Mouse (Mus musculus): ENCODE results near the gene 4933427I04Rik.

4933427I04Rik gene

DNA sequence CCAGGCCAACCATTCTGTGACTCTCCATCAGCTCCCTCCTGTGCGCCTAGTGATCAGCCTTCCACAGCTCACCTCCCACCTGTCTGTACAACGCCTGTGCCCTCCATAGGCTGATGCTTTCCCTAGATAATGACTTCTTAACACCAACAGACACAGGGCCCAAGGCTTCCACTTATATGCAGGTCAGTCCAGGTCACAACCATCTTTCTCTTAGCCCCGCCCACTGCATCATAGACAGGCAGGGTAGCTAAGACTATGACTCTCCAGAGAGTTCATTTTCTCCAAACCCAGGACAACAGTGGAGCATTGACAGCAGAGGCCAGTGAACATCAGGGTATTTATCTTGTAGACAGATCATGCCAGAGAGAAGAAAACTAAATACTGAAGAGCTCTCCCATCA lies at the start of gene 4933427I04Rik:
Gene 4933427I04Rik, plus strand, starts transcription at position 301 of the 400 bp plus-strand sequence.
- no peak for DNase-seq (ENCODE audit: low read depth, low spot score)

DNA sequence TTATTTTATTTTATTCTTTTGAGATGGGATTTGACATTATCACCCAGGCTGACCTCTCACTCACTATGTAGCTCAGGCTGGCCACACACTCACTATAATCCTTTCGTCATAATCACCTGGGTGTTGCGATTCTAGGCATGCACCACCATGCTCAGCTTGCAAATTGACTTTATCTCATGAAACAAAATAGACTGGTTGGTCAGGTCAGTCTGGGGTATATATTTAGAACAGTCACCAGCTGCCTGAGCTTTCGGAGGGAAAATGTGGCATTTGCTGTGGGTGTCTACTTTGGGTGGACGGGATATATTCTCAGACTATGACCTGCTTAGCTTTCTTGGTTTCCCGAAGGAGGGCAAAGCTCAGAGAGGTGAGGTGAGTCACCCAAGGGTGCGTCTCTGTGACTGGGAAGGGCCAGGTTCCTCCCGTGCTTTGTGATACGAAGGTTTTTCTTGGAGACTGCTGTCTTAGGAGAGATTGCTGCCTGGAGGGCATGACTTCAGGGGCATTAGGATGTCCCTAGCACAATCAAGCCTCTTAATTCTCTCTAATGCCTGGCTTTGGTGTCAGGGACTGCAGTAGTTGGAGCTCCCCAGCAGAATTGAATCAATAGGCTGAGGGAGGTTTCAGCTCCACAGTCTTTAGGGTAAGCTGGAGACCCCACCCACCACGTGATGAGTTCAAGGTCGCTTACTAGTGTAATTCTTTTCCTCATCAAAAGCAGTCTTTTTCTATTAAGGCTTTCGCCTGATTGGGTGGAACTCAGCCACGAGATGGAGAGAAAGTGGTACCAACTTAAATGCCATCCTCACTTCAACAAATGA lies 48.8 kb upstream of the 4933427I04Rik start:
- DNase-seq (ENCODE audit: low read depth, low spot score): no peak

DNA sequence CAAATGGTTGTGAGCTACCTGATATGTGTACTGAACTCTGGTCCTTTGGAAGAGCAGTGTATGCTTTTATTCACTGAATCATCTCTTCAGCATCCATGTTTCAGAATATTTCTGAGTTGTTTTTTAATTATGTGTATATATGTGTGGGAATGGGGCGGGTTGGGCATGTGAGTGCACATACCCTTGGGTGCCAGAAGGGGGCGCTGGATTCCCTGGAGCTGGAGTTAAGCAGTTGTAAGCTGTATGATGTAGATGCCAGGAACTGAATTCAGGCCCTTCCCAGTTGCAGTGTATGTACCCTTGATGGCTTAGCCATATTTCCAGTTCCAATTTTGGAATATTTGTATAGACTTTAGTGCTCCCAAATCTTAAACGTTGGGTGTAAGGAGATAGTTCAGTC lies 47.0 kb upstream of the 4933427I04Rik start:
- no peak for DNase-seq (ENCODE audit: low read depth, low spot score)

DNA sequence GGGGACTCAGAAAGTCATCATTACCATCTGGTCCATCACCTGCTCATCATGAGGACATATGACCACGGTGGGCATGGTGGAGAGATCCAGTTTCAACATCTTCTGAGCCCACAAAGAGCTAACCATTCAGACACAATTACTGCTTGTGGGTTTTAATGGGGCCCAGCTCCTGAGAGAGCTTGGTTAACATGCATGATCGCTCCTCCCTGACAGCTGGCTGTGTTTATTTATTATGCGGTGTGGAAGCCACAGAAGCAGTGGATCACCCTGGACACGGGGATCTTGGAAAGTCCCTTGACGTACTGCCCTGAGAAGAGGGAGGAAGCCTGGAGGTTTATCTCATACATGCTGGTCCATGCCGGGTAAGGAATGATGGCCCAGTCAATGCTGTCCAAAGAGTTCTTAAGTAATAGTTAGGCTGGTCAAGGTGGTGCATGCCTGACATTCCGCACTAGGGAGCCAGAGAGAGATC lies 45.4 kb upstream of the 4933427I04Rik start:
- no peak for DNase-seq (ENCODE audit: low read depth, low spot score)

DNA sequence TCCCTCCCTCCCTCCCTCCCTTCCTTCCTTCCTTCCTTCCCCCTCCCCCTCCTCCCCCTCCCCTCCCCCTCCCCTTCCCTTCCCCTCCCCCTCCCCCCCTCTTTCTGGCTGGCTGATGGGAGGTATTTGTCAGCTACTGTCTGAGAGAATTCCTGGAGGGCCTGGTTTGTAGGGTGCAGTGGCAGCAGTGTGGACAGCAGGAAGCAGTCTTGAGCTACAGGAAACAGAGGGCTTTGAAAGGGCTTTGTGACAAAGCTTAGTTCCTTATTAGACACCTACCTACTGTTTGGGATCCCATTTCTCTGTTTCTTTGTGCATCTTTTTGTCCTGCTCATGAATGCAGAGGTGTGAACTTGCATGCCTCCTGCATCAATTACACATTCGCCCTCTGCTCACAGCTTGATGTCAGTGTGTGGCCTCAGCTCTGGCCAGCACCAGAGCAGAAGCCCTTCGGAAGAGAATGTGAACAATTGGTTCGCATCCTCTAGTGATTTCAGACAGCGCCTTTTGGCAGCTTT lies 40.3 kb upstream of the 4933427I04Rik start:
- DNase-seq (ENCODE audit: low read depth, low spot score): peak; percentile 9

DNA sequence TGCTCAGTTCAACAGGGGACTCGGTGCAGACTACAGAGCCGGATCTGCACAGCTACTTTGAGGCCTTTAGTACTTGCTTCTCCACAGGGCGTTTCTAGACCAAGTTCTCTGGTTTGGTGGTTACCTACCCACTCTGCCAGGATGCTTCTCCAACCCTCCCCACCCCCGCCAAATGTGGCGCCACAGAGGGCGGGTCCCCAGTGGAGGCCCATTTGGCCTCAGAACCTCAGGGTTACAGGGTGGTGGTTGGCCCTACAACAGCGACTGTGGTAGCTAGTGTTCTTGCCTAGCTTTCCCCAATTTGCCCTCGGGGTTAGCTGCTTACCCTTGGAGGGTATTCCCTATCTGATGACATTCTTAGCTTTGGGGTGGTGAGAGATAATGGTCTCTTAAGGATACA lies 17.4 kb upstream of the 4933427I04Rik start:
- DNase-seq (ENCODE audit: low read depth, low spot score): no peak

DNA sequence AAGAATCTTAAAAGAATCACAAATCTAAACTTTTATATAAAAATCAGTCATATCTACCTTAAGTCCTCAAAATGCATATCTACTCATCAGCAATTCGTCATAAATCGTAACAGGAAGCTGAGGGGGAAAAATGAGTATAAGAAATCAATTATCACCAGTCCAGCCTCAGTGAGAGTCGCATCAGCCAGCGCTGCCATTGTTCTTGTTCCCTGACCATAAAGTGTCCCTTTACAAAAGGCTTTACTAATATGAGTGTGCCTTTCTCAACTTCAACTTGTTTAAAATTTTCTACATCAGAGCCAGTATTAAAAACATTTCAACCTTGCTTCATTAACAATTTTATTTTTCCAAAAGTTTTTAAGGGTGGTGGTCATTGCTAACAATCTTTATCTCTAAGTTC lies 2.6 kb upstream of the 4933427I04Rik start:
- DNase-seq (ENCODE audit: low read depth, low spot score): no peak

DNA sequence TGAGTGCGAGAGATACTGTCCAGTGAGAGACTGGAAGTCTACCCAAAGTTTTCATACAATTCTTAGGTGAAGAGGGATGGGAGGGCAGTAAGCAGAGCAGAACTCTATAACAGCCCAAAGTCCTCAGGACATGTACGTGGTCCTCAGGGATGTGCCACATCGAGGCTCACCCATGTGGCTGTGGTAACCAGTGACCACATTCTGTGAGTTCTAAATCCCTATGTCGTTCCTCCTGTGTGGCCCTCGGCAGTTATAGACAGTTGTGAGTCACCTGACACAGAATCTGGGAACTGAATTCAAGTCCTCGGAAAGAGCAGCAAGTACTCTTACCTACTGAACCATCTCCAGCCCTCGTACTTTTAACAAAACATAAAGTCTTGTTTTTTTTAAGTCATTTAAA lies 1.4 kb upstream of the 4933427I04Rik start:
- DNase-seq (ENCODE audit: low read depth, low spot score): no peak

DNA sequence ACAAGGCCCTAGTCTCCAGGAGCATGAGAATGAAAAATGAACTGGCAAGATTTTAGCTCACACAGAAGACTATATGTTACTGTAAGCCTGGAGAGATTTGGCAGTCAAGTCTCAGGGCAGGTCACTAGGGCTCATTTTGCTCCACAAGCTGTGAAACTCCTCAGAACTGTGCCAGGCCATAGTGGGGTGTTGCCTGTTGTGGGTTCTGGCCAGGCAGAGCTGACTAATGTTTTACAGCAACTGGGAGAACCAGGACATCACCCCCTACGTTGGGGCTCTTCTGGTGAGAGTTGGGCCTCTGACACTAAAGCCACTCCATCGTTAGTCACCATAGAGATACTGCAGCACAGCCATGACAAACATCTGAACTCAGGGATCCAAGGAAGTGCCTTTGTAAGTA lies 324 bp downstream of the 4933427I04Rik start:
- DNase-seq (ENCODE audit: low read depth, low spot score): no peak

DNA sequence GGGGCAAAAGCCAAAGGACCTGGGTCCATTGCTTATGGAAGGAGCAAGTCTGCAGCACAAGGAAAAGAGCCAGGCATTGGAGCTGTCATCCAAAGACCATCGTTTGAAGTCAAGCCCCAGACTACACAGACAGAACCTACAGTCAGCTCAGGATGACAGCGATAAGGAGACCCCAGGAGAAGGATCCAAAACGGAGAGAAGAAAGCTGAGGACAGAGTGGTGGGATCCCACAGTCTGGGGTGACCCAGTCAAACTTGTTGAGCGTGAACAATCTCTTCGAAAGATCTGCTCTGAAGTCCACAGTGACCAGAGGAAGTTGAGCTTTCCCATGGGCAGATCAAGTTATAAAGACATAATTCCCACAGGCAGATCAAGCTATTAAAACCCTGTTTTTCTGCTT lies 1.1 kb downstream of the 4933427I04Rik start:
- DNase-seq (ENCODE audit: low read depth, low spot score): no peak

DNA sequence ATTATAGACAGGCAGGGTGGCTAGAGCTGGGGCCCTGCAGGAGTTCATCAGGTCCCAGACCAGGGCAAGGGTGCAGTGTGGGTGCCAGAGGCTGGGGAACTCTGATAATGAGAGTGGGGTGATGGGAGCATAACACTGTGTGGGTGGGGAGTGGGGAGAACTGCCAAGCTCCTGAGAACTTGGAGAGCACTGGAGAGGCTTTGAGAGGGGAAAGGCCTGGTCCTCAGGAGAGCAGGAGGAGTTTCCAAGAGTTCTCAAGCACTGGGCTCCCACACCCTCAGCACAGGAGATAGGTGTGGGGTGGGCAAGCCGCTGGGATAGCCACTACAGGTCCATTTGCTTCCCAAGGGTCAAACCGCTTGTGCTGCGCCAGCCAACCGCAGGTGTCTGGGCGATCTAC lies 34.2 kb downstream of the 4933427I04Rik start:
- no peak for DNase-seq (ENCODE audit: low read depth, low spot score)

DNA sequence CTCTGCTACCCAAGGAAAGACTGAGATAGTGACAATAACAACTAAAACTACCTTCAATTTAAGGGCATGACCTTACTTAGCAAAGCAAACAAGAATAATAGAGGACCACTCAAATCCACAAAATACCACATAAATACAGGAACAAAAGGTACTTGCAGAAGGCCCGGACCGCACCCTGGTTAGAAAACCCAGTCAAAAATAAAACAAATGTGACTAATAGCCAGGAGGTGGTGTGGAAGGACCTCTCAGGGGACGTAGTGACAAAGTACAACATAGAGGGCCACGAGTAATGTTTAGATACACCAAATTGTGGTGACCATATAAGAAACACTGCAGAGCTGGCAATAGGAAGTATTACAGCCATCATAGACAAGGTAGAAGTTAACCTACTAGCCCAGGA lies 34.8 kb downstream of the 4933427I04Rik start:
- no peak for DNase-seq (ENCODE audit: low read depth, low spot score)

DNA sequence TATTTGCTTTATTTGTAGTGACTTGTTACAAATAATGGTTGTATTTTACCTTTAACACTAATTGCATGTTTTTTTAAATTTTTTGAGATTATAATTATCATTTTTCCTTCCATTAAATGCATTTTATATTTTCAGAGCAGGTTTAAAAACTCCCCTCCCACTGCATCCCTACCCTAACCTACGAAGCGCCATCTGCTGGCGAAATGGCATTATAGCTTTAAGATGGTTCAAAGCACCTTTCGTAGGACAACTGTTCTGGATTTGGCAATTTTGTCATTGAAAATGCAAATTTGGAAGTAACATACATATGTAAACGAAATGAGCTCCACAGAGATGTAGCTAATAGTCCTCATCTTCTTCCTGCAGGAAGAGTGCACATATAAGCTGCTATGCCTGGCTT lies 39.2 kb downstream of the 4933427I04Rik start:
- peak; percentile 29 for DNase-seq (ENCODE audit: low read depth, low spot score)

DNA sequence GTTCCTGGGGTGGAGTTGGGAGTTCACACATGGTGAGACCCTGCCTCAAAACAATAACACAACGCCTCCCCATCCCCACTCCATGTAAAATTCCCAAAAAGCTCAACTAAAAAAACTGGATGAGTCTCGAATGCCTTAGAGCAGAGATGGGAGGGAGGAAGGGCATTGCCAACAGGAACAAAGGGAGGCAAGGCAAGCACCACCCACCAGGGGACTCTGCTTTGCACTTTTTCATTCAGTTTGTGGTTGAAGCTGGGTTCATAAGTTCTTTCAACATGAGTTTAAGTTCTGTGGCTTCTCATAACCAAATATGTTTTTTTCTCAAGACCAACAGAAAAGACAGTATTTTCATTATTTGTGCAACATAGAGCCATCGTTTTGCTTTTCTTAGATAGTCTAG lies 44.0 kb downstream of the 4933427I04Rik start:
- no peak for DNase-seq (ENCODE audit: low read depth, low spot score)

DNA sequence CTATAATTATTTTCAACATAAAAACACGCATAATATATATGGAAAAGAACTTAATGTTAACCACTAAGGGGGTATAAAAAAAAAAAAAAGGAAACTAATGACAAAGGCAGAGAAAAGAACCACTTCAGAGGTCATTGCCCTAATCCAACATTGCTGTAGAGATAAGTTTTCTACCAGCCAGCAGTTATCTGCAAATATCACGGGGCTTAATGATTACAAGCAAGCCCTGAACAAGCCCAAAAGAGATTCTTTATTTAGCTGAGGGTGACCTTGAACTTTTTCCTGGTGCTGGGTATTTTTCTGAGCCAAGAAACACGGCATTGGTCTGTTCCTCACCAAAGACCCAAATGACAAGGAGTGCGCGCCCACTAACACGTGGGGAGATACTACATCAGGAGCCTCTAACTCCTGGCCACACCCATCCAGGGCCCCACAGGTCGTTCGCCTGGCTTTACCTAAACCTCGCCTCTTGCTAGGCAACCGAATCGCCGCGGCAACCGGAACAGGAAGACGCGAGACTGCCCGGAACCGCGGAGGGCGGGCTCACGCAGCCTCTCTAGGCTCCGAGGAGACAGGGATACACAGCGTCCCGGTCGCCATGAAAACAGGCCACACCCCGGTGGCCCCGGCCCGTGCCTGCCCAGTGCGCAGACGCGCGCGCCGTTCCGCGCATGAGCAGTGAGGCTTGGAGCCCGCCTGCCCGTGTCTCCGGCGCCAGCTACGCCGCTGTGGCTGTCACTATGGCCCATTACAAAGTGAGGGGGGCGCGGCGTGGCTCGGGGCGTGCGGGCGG lies 45.0 kb downstream of the 4933427I04Rik start, which contains the start of gene Mycbp:
Gene Mycbp, plus strand, starts transcription at position 500 of the 793 bp plus-strand sequence.
- peak; percentile 92 for DNase-seq (ENCODE audit: low read depth, low spot score)

DNA sequence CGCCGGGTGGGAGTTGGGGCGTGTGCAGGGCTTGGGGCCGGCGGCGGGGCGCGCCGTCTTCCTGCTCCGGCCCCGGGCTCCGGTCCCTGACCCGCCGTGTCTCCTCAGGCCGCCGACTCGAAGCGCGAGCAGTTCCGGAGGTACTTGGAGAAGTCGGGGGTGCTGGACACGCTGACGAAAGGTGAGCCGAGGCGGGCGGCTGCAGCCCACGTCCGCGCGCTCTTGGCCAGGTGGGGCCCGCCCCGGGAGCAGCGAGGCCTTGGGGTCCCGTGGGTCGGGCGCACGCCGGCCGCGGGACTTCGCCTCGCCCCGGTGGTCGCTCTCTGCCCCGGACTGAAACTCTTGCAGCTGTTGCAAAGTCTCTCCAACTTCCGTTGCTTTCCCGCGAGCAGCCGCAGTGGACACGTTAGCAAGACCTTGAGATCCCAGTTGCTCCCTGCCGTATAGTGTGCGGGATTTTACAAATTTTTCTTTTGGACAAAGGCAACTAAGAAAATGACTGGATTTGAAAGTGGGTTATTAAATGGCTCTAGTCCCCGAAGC lies 45.7 kb downstream of the 4933427I04Rik start:
- DNase-seq (ENCODE audit: low read depth, low spot score): no peak

DNA sequence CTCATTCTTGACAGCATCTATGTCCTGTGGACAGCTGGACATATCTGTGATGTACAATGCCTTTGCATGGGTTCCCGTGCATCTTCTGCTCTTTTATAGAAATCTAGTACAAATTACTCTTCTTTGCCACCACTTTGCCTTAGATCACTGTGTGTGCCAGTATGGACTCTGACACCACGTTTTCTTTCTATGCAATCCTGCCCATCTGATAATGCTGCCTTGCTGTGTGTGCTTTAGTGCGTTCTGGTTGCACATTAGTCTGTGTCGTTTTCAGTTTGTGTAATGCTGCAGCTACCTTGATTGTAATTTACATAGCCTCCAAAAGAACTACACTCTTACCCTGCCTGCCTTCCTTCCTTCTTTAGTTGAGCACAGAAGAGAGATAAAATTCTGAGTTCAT lies 52.0 kb downstream of the 4933427I04Rik start:
- DNase-seq (ENCODE audit: low read depth, low spot score): no peak

DNA sequence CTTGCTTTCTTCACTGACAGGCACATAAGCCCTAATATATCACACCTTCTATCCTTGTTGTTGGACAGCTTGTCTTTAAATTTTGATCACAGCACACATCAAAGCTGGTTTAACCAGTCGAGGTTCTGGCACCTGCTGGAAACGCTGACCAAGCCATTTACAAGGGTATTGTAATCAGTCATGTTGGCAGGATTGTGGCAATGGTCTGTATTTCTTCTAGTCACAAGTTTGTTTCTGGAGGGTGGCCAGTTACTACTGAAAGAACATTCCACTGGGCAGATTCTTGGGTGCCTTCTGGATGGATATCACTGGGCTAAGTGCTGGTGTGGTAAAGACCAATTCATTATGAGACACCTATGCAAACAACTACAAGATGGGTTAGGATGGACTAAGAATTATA lies 53.0 kb downstream of the 4933427I04Rik start:
- no peak for DNase-seq (ENCODE audit: low read depth, low spot score)

Data from retina, adult 2 months (tissue).